Mouse (Mus musculus): ENCODE data around the gene Mdm2. TPM values are rescaled to one million over a fixed set of nuclear protein-coding genes. Genes with fewer than 3 reads are reported as not detected.

The Mdm2 gene
- total RNA-seq, 2 experiments from 2014 or later = 58.7 to 65.5 TPM

DNA sequence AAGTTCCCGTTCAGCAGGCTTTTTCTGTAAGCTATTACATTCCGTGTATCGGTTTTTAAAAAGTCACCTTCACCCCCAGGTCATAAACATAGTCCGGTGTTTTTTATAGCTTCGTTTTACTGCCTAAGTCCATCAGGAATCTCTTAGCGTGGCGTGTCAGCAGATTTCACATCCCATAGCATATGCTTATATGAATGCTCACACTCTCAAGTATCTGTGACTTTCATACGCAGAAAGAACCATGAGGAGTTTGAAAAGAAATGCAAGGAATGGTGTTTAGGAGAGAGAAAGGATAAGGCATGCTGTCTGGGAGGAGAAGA lies 66.2 kb downstream of the Mdm2 start:
- Histone ChIP-seq H3K27ac (no peak overlapping the region), H3K4me3 (no peak overlapping the region)
- intact Hi-C loops (cut with DNase I) = no loop called here
- no peak for TF ChIP-seq CTCF (IDR thresholded peaks at IDR 0.05)
- DNase-seq (ENCODE audit: extremely low spot score in 1 of 2, low spot score in 2 of 2) = no peak

DNA sequence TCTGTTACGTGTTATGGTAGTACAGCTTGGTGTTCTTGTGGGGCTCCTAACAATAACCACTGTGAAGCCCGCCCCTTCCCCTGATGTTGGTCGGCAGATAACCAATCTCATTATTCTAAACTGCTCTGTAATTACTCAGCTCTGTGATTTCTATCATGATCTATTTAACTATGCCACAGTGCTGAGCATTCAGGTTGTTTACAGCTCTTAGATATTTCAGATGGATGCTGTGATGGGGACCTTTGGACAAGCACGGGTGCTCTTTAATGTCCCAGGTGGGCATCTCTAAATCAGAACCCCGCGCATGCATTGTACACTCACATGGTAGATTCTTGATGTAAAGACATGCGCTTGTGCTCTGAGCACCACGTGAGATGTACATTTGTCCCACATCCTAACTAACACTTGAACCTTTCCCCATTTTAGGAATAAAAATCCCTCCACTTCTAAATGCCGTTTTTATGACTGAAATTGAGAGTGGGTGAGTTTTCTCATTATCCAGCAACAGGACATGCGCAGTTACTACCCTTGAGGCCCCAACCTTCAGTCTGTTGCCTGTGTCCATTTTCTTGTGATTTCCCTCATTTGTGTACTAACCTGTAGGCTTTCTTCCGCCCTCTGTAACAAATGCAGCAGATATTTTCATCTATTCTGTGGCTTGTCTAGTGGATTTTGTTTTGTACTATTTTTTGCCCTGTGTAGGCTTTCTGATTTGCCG lies 66.7 kb downstream of the Mdm2 start:
- intact Hi-C loops (cut with DNase I) = no loop called here
- Histone ChIP-seq H3K4me3 (no peak overlapping the region), H3K27ac (no peak overlapping the region)
- no peak for TF ChIP-seq CTCF (IDR thresholded peaks at IDR 0.05)
- DNase-seq (ENCODE audit: extremely low spot score in 1 of 2, low spot score in 2 of 2) = no peak

DNA sequence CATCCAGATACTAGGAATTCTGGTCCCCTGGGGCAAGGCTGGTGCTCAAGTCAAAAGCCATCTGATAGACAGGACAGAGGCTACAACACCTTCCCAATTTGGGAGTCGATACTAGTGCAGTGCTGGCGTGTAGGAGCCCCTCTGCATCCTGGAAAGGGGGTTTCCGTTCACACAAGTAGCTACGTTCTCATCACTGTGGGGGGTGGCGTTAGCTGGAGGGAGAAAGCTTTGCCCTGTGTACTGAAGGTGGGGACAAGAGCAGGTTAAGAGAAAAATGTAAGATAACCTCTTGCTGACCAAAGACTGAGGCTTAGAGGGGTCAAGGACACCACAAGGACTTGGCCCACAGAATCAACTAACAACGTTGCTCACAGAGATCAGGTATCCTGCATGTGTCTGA lies 67.3 kb downstream of the Mdm2 start:
- H3K27ac ChIP-seq = no peak overlapping the region
- intact Hi-C loops (cut with DNase I) = no loop called here
- no peak for TF ChIP-seq CTCF (IDR thresholded peaks at IDR 0.05)
- no peak overlapping the region for H3K4me3 ChIP-seq
- DNase-seq (ENCODE audit: extremely low spot score in 1 of 2, low spot score in 2 of 2) = no peak

DNA sequence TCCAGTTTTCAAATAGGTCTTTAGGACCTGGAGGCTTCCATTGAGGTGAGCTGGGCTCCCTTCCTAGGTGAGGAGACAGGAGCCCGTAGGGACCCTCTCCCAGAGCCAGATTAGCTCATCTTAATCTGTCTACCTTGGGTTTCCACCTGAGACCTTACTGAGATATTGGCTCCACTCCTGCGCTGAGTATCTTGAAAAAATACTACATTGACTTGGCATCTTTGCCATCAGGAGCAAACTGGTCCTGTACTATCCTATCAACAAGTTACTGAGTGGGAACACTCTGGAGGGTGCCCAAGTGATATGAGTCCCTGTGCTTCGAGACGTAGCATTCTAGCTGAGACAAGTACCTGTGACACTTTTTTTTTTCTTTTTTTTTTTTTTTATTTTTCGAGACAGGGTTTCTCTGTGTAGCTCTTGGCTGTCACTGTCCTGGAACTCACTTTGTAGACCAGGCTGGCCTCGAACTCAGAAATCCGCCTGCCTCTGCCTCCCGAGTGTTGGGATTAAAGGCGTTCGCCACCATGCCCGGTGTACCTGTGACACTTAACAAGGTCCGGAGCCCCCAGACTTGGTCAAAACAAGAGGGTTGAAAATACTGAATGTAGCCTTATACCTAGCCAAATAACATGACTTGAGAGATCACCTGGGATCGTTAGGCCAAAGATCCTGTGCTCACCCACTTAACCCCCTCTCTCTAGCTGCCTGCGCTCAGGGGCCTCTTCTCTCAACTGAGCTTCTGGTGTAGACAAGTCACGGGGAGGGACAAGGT lies 67.9 kb downstream of the Mdm2 start:
- no peak for TF ChIP-seq CTCF (IDR thresholded peaks at IDR 0.05)
- Histone ChIP-seq H3K4me3 (no peak overlapping the region), H3K27ac (no peak overlapping the region)
- DNase-seq (ENCODE audit: extremely low spot score in 1 of 2, low spot score in 2 of 2) = no peak
- intact Hi-C loops (cut with DNase I) = no loop called here

DNA sequence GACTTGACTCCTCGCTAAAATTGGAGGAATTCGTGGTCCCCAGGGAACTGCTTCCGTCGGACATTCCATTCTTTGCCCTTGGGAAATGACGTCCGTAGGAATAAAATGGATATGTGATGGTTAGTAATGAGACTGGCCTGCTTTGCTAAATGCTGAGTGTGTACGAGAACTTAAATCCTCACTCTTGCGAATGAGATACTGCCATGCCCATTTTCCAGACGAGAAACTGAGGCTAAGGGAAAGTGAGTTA lies 68.4 kb downstream of the Mdm2 start:
- no peak for DNase-seq (ENCODE audit: extremely low spot score in 1 of 2, low spot score in 2 of 2)
- intact Hi-C loops (cut with DNase I) = no loop called here
- no peak overlapping the region for H3K27ac ChIP-seq
- no peak for TF ChIP-seq CTCF (IDR thresholded peaks at IDR 0.05)
- H3K4me3 ChIP-seq = no peak overlapping the region

DNA sequence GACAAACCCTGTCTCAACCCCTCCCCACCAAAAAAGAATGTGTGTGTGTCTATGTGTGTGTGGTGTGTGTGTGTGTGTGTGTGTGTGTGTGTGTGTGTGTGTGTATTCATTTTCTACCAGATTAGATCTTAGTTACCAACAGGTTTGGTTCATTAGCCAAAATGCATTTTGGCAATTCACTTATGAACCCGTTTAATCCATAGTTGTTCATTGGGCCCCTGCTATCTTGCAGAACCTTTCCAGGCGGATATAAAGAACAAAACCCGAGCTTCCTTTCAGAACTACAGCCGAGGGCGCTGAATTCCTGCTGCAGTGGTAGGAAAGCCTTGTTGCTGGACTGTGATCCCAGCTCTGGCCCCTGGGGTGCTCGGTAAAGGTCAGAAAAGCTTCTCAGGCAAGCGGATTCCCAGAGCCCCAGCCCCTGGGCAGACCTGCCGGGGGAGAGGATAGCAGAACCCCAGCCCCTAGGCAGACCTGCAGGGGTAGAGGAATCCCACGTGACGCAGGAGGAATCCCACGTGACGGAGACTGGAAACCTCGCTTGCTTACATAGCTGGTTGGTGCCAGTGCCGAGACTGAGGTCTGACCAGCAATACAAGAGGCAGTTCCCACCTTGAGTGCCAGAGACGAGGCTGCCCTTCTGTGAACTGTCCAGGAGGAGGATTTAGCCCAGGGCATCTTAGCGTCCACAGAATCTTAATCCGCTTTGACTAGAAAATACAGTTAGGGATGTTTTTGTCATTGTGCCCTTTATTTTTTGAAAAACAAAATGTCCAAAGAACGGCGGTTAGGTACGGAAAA lies 69.0 kb downstream of the Mdm2 start:
- intact Hi-C loops (cut with DNase I) = no loop called here
- TF ChIP-seq CTCF (IDR thresholded peaks at IDR 0.05) = no peak
- no peak for DNase-seq (ENCODE audit: extremely low spot score in 1 of 2, low spot score in 2 of 2)
- H3K4me3 ChIP-seq = no peak overlapping the region
- H3K27ac ChIP-seq = 0 out of 2 replicates have a peak overlapping the region, but pooled peaks have one; percentile 1

DNA sequence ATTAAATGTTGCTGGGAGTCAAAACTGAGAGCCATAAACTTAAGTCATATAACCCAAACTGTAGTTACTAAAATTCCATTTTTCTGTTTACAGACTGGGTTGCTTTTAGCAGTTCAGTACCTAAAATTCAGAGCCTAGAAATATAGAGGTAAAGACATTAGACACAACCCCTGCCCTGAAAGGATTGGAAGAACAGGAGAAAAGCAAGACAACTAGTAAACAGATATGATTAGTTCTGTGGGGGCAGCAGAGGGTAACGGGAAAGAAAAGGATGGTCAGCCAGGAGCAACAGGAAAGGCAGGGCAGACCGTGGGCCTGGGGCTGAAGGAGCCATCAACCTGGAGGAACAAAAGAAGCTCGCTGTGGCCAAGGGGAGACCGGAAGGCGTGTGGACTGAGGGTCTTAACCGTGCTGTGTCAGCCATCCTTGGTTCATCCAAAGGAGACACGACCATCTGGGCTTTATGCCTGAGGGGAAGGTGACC lies 69.9 kb downstream of the Mdm2 start:
- DNase-seq (ENCODE audit: extremely low spot score in 1 of 2, low spot score in 2 of 2) = no peak
- TF ChIP-seq CTCF (IDR thresholded peaks at IDR 0.05) = no peak
- no peak overlapping the region for H3K27ac ChIP-seq
- intact Hi-C loops (cut with DNase I) = no loop called here
- H3K4me3 ChIP-seq = no peak overlapping the region

DNA sequence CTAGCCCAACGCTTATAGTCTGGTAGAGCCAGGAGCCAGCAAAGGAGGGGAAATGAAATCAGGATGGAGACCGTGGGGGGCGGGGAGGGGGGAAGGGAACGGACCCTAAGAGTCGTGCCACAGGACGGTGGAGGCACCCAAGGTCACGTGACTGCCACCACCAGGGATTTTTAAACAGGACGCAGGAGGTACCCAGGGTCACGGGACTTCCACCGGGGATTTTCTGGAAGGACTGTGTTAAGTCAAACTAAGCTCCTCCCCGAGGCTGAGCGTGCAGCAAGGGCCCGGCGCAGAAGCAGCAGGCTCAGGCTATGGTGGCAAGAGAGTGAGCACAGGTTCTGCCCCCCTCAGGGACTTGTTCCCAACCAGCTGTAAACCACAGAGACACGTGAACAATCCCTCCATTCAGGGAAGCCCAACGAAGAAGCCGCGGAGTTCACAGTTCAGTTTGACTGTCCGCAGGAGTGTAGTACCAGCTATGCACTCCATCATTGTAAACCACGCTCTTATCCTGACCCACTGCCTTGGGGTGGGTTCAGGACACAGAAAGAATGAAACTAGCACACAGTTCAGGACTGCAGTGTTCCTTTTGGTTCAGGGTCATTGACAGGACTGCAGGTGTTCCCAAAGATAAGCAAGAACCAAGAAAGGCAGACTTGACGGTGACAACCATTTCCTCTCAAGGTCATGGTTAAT lies 70.5 kb downstream of the Mdm2 start:
- H3K4me3 ChIP-seq = no peak overlapping the region
- DNase-seq (ENCODE audit: extremely low spot score in 1 of 2, low spot score in 2 of 2) = no peak
- intact Hi-C loops (cut with DNase I) = no loop called here
- no peak overlapping the region for H3K27ac ChIP-seq
- TF ChIP-seq CTCF (IDR thresholded peaks at IDR 0.05) = no peak

DNA sequence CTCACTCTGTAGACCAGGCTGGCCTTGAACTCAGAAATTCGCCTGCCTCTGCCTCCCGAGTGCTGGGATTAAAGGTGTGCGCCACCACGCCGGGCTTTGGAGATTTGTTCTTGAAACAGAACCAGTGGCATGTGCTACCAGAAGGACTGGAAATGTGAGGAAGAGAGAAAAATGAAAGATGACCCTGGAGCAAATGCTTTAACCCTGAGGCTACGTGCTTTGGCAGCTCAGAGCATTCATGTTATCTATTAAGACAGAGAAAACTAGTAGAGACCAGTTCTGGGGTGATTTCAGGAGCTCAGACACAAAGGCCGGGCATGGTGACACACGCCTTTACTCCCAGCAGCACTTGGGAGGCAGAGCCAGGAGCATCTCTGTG lies 71.3 kb downstream of the Mdm2 start:
- no peak for DNase-seq (ENCODE audit: extremely low spot score in 1 of 2, low spot score in 2 of 2)
- intact Hi-C loops (cut with DNase I) = no loop called here

More for the DNA sequence above, 71.3 kb downstream of the Mdm2 start:
- Histone ChIP-seq H3K27ac (no peak overlapping the region), H3K4me3 (no peak overlapping the region)
- TF ChIP-seq CTCF (IDR thresholded peaks at IDR 0.05) = no peak

Other genes starting within 250 kb of the Mdm2 start
- gene Cpm, start 81.3 kb downstream of the Mdm2 start, total RNA-seq (2021) = 1 to 10 TPM; 5.2 to 5.3 TPM
- 10 to 100 TPM; 27.7 to 28.8 TPM for gene Slc35e3, start 35.6 kb upstream of the Mdm2 start, total RNA-seq (2021)
- gene Nup107, start 81.9 kb upstream of the Mdm2 start, total RNA-seq (2021) = 10 to 100 TPM; 13.4 to 15.9 TPM
- gene Rap1b, start 135.3 kb upstream of the Mdm2 start, total RNA-seq (2021) = 10 to 100 TPM; 59.7 to 61.2 TPM